Mouse (Mus musculus) thymus, adult 2 months (tissue): Measurements from ENCODE around the gene Cox15.

Source experiments
- CTCF ChIP-seq: fragments of 200-500 bp; IDR thresholded peaks from 2 replicates; pipeline ENCODE4 v1.5.1; 2012; ENCODE audit warnings: mild to moderate bottlenecking, control low read depth, low read length, moderate library complexity, borderline replicate concordance; ENCODE audit not compliant: control insufficient read depth, poor library complexity, insufficient read depth; ENCODE audit errors: extremely low read depth
- POLR2A ChIP-seq: fragments of 200-500 bp; IDR thresholded peaks from 2 replicates; pipeline ENCODE4 v1.6.1; 2012; ENCODE audit warnings: mild to moderate bottlenecking, low read length, control low read depth, moderate library complexity; ENCODE audit not compliant: control insufficient read depth, poor library complexity, insufficient read depth; ENCODE audit errors: extremely low read depth

DNA sequence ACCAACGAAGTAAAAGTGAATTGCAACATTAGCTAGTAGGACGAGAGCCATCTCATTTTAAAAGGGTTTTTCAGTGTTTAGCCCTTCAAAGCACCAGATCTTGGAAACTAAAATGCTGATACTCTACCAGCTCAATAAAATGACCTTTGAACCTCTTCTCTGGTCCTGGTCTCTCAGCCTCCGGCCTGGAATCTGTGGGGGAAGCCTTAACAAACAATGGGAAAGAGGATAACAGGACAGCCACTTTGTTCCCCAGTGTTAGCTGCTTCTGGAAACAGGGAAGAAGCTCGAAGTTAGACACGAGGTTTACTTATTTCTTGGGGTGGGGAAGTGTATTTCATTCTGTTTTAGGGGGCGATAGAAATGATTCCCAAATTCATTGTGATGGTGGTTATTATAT, 19.5 kb upstream of the Cox15 start:
- TF ChIP-seq CTCF: no peak
- TF ChIP-seq POLR2A: no peak
